Mouse (Mus musculus): ENCODE results near the gene Gm17349.

DNA sequence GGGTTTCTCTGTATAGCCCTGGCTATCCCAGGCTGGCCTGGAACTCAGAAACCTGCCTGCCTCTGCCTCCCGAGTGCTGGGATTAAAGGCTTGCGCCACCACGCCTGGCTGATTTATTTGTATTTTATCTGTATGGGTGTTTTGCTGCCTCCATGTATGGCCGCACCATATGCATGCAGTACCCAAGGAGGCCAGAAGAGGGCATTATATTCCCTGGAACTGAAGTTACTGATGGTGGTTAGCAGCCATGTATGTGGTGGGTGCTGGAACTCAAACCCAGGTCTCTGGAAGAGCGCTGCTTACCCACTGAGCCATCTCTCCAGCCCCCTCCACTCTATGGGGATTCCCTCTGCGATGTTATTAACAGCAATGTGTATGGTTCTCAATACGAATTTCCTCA is 22.4 kb downstream of the Gm17349 start:
- no peak for TF ChIP-seq ZNF384 (IDR thresholded peaks at IDR 0.05; ENCODE audit: low read depth, low read length)
- TF ChIP-seq CHD2 (IDR thresholded peaks at IDR 0.05; ENCODE audit: low read depth, low read length) = no peak
- TF ChIP-seq MAFK (IDR thresholded peaks at IDR 0.05; ENCODE audit: insufficient read depth, low read depth, low read length) = no peak
- TF ChIP-seq ZC3H11A (IDR thresholded peaks at IDR 0.05; ENCODE audit: borderline replicate concordance, low read depth, low read length) = no peak
